Mouse (Mus musculus): ENCODE measurements around the gene Gng11. TPM values are rescaled to one million over a fixed set of nuclear protein-coding genes. Genes with fewer than 3 reads are reported as not detected.

The Gng11 gene
- 21.5 and 21.7 TPM in 2 replicates for polyA plus RNA-seq (2015; fragmentation: Nextera tagmentation; extraction: Ambion mirVana)

GRCm38 (mm10) chr6:4003890-4004306 lies at the start of gene Gng11:
Gene Gng11, plus strand, starts transcription at chr6:4003904.
- H3K36me3 ChIP-seq = no peaks in the 10 kb centered on the region
- peak within 1 kb of the TSS; percentile 45 for H3K4me2 ChIP-seq (replicated peaks)
- 2% methylated on average over 19 of the region's 19 CpGs for WGBS
- H3K9ac ChIP-seq (replicated peaks) = no peak within 1 kb of the TSS
- H3K4me1 ChIP-seq = peaks cover 5% of the 10 kb centered on the region
- ATAC-seq (replicated peaks) = peak; percentile 71
- no peak within 1 kb of the TSS for H3K27ac ChIP-seq (replicated peaks)
- H3K27me3 ChIP-seq = no peaks in the 10 kb centered on the region
- H3K4me3 ChIP-seq = peak within 1 kb of the TSS; percentile 19
- H3K9me3 ChIP-seq = no peaks in the 10 kb centered on the region

- WGBS = 52% methylated on average over 4 of the region's 4 CpGs
- H3K27me3 ChIP-seq = no peaks in the 10 kb centered on the region
- H3K4me3 ChIP-seq = no peak overlapping the region
- no peaks in the 10 kb centered on the region for H3K9me3 ChIP-seq
- no peaks in the 10 kb centered on the region for H3K4me1 ChIP-seq
- no peak for ATAC-seq (replicated peaks)
- H3K9ac ChIP-seq (replicated peaks) = no peak overlapping the region
- no peak overlapping the region for H3K27ac ChIP-seq (replicated peaks)
- H3K36me3 ChIP-seq = no peaks in the 10 kb centered on the region
- H3K4me2 ChIP-seq (replicated peaks) = no peak overlapping the region
These were observed 48.7 kb upstream of the Gng11 start for GRCm38 (mm10) chr6:3954969-3955368.

DNA sequence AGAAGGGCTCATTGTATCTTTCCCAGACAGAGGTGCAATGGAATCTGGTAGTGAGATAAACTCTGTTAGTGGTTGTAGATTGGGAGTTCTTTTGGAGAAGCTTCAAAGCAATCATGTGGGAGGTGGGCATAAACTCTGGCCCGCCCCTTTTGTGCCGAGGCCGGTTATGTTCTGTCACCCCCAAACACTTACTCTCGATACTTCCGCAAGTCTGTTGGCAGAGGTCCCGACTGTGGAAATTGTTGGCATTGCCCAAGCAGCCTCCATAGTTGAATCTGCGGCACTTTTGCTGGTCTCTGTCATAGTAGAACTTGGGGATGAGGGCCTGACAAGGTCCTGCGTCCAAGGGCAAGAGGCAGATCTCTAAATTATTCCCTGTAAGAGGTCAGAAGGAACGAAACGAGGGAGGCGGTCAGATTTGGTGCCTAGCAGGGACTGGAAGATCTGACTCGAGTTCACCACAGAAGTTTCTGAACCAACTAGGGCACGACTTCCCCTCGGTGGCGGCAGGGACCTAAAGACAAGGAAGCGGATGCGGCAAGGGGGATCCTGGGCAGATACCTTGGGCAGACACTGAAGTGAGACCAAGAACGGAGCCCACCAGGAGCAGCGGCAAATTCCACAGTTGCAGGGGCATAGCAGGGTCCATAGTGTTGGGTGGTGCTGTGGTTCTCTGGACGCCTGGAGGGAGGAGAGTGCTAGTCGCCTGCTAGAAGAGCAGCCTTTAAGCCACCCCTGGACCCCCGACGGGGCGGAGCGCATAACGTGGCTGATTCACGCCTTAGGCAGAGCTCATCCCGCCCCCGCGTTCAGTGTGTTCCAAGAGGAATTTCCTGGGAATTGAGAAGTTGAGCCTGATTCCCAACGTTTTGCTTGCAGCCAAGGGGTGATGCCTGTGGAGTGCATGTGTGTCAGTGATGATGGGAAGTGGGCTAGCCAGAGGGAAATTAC lies 35.8 kb upstream of the Gng11 start:
- Histone ChIP-seq H3K4me1 (no peaks in the 10 kb centered on the region), H3K4me2 (replicated peaks) (peak overlapping the region; percentile 33), H3K9me3 (no peaks in the 10 kb centered on the region), H3K36me3 (no peaks in the 10 kb centered on the region), H3K4me3 (no peak overlapping the region), H3K9ac (replicated peaks) (no peak overlapping the region), H3K27ac (replicated peaks) (no peak overlapping the region), H3K27me3 (no peaks in the 10 kb centered on the region)
- WGBS = 29% methylated on average over 31 of the region's 31 CpGs
- ATAC-seq (replicated peaks) = no peak

- H3K4me1 ChIP-seq = no peaks in the 10 kb centered on the region
- no peak for ATAC-seq (replicated peaks)
- H3K4me3 ChIP-seq = no peak overlapping the region
- H3K36me3 ChIP-seq = no peaks in the 10 kb centered on the region
- H3K27ac ChIP-seq (replicated peaks) = no peak overlapping the region
- H3K9me3 ChIP-seq = no peaks in the 10 kb centered on the region
- H3K4me2 ChIP-seq (replicated peaks) = no peak overlapping the region
- H3K27me3 ChIP-seq = no peaks in the 10 kb centered on the region
- WGBS = 74% methylated on average over 1 of the region's 1 CpGs
- H3K9ac ChIP-seq (replicated peaks) = no peak overlapping the region
These were observed 30.0 kb upstream of the Gng11 start for GRCm38 (mm10) chr6:3973679-3974078.

GRCm38 (mm10) chr6:3982661-3983284 lies 20.9 kb upstream of the Gng11 start:
- Histone ChIP-seq H3K9me3 (no peaks in the 10 kb centered on the region), H3K9ac (replicated peaks) (no peak overlapping the region), H3K4me3 (no peak overlapping the region), H3K4me1 (no peaks in the 10 kb centered on the region), H3K4me2 (replicated peaks) (no peak overlapping the region), H3K36me3 (no peaks in the 10 kb centered on the region), H3K27me3 (no peaks in the 10 kb centered on the region), H3K27ac (replicated peaks) (no peak overlapping the region)
- ATAC-seq (replicated peaks) = no peak
- 89% methylated on average over 5 of the region's 5 CpGs for WGBS

- no peaks in the 10 kb centered on the region for H3K4me1 ChIP-seq
- ATAC-seq (replicated peaks) = no peak
- no peak within 1 kb of the TSS for H3K27ac ChIP-seq (replicated peaks)
- no peak within 1 kb of the TSS for H3K9ac ChIP-seq (replicated peaks)
- no peaks in the 10 kb centered on the region for H3K27me3 ChIP-seq
- H3K4me3 ChIP-seq = no peak within 1 kb of the TSS
- H3K36me3 ChIP-seq = no peaks in the 10 kb centered on the region
- WGBS = 84% methylated on average over 3 of the region's 3 CpGs
- no peaks in the 10 kb centered on the region for H3K9me3 ChIP-seq
- H3K4me2 ChIP-seq (replicated peaks) = no peak within 1 kb of the TSS
These were observed 15.0 kb upstream of the Gng11 start, which contains the start of gene Tfpi2 for GRCm38 (mm10) chr6:3988750-3989149. Gene Tfpi2, minus strand, starts transcription at chr6:3988919.

DNA sequence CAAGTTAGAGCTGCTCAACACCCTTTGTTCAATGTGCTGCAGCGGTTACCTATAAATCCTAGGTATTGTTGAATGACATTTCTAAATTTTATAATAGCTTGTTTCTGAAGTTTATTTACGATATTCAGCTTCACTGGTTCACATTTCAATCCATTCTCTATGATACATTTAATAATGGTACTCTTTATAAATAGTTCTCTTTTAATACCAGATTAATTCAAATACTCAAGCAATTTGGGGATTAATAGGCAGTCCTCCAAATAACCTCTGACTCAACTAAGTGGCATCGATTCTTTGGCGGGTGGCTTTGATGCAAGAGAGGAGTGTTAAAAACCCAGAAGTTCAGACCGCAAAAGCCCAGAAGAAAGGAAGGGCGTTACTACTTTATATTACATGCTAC lies 10.2 kb upstream of the Gng11 start, which contains the start of gene Gngt1:
TSS of gene Gngt1 (plus strand) at position 301 of the 400 bp plus-strand sequence.
- no peaks in the 10 kb centered on the region for H3K27me3 ChIP-seq
- no peak within 1 kb of the TSS for H3K9ac ChIP-seq (replicated peaks)
- no peak within 1 kb of the TSS for H3K4me3 ChIP-seq
- no peaks in the 10 kb centered on the region for H3K36me3 ChIP-seq
- no peak for ATAC-seq (replicated peaks)
- H3K4me1 ChIP-seq = no peaks in the 10 kb centered on the region
- H3K9me3 ChIP-seq = no peaks in the 10 kb centered on the region
- H3K4me2 ChIP-seq (replicated peaks) = no peak within 1 kb of the TSS
- no peak within 1 kb of the TSS for H3K27ac ChIP-seq (replicated peaks)
- 87% methylated on average over 6 of the region's 6 CpGs for WGBS

- no peaks in the 10 kb centered on the region for H3K36me3 ChIP-seq
- no peak overlapping the region for H3K27ac ChIP-seq (replicated peaks)
- no peak overlapping the region for H3K4me3 ChIP-seq
- H3K4me1 ChIP-seq = no peaks in the 10 kb centered on the region
- ATAC-seq (replicated peaks) = no peak
- H3K4me2 ChIP-seq (replicated peaks) = no peak overlapping the region
- no peaks in the 10 kb centered on the region for H3K27me3 ChIP-seq
- H3K9me3 ChIP-seq = no peaks in the 10 kb centered on the region
- WGBS = 85% methylated on average over 4 of the region's 4 CpGs
- H3K9ac ChIP-seq (replicated peaks) = no peak overlapping the region
These were observed 5.6 kb upstream of the Gng11 start for GRCm38 (mm10) chr6:3998089-3998488.

DNA sequence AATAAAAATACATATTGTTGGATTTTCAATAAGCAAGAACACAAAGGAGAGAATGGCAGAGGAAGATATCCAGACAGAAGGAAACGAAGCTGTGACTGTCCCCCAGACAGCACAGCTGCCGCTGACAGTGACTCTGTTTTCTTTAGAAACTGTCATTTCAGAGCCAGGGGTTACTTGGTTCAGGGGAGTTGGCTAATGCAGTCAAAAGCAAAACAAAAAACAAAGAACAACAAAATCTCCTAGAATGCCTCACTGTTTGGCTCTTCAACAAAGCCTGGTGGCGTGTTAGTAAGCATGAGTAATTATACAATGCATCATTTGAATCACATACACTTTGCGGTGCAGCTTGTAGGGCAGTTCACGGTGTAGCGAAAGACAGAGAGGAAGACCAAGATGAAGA lies 4.4 kb upstream of the Gng11 start:
- no peak for ATAC-seq (replicated peaks)

GRCm38 (mm10) chr6:4000716-4001115 lies 3.0 kb upstream of the Gng11 start:
- H3K27me3 ChIP-seq = no peaks in the 10 kb centered on the region
- no peak overlapping the region for H3K9ac ChIP-seq (replicated peaks)
- ATAC-seq (replicated peaks) = no peak
- no peak overlapping the region for H3K27ac ChIP-seq (replicated peaks)
- peaks cover 5% of the 10 kb centered on the region for H3K4me1 ChIP-seq
- H3K4me2 ChIP-seq (replicated peaks) = no peak overlapping the region
- H3K36me3 ChIP-seq = no peaks in the 10 kb centered on the region
- no peak overlapping the region for H3K4me3 ChIP-seq
- 86% methylated on average over 3 of the region's 3 CpGs for WGBS
- no peaks in the 10 kb centered on the region for H3K9me3 ChIP-seq

More for the DNA sequence above, 4.4 kb upstream of the Gng11 start:
- H3K4me2 ChIP-seq (replicated peaks) = no peak overlapping the region
- H3K27ac ChIP-seq (replicated peaks) = no peak overlapping the region
- no peaks in the 10 kb centered on the region for H3K9me3 ChIP-seq
- no peaks in the 10 kb centered on the region for H3K27me3 ChIP-seq
- H3K4me1 ChIP-seq = peaks cover 5% of the 10 kb centered on the region
- H3K4me3 ChIP-seq = no peak overlapping the region
- H3K36me3 ChIP-seq = no peaks in the 10 kb centered on the region
- WGBS = 52% methylated on average over 6 of the region's 6 CpGs
- no peak overlapping the region for H3K9ac ChIP-seq (replicated peaks)

DNA sequence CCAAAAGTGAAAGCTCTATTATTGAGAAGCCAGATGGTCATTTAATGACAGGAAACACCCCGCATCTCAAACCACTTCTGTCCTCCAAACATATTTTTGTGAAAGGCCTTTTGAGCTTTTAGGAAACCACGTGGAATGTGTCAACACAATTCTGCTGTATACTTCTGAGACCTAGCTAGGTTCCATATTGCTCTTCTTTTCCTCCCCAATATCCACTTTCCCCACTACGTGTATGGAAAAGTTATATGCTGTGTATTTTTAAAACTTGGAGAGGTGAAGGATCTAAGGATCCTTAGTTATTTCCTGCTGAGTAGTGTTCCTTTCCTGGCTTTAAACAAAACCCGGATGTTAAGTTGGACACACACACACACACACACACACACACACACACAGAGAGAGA lies 259 bp upstream of the Gng11 start:
- H3K36me3 ChIP-seq = no peaks in the 10 kb centered on the region
- no peak overlapping the region for H3K4me2 ChIP-seq (replicated peaks)
- 56% methylated on average over 4 of the region's 4 CpGs for WGBS
- ATAC-seq (replicated peaks) = no peak
- H3K27ac ChIP-seq (replicated peaks) = no peak overlapping the region
- no peaks in the 10 kb centered on the region for H3K9me3 ChIP-seq
- H3K4me1 ChIP-seq = peaks cover 5% of the 10 kb centered on the region
- H3K9ac ChIP-seq (replicated peaks) = no peak overlapping the region
- H3K27me3 ChIP-seq = no peaks in the 10 kb centered on the region
- no peak overlapping the region for H3K4me3 ChIP-seq

DNA sequence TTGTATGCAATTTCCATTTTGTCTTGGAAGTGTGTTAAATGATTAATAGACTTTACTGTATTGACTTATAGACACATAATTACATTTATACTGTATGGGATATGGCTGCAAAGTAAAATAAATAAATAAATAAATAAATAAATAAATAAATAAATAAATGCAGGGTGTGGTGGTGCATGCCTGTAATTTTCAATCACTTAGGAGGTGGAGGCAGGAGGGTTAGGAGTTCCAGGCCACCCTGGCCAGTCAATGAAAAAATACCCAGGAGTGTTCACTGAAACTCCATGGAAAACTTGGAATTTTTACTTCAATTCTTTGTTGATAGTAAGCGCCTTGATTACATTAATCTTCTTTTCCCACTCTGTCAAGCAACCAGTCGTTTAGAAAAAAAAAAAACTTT lies 1.1 kb downstream of the Gng11 start:
- 82% methylated on average over 2 of the region's 2 CpGs for WGBS
- H3K36me3 ChIP-seq = no peaks in the 10 kb centered on the region
- no peak overlapping the region for H3K9ac ChIP-seq (replicated peaks)
- ATAC-seq (replicated peaks) = no peak
- H3K4me3 ChIP-seq = no peak overlapping the region
- H3K4me2 ChIP-seq (replicated peaks) = no peak overlapping the region
- peaks cover 5% of the 10 kb centered on the region for H3K4me1 ChIP-seq
- H3K27me3 ChIP-seq = no peaks in the 10 kb centered on the region
- H3K9me3 ChIP-seq = no peaks in the 10 kb centered on the region
- H3K27ac ChIP-seq (replicated peaks) = no peak overlapping the region

Data from forebrain, embryonic 15.5 days (tissue).